Mouse (Mus musculus) kidney, adult 2 months (tissue): ENCODE measurements around the gene Fbxo22. TPM values are rescaled to one million over a fixed set of nuclear protein-coding genes. Genes with fewer than 3 reads are reported as not detected.

Experiments
- DNase-seq: peaks from one replicate; pipeline ENCODE4 v3.0.0; 2021
- H3K27ac ChIP-seq: fragments of 200-500 bp; 2 replicates; pipeline ENCODE4 v1.5.1; 2012; ENCODE audit warnings: low read depth, low read length, control low read depth, inconsistent platforms; ENCODE audit not compliant: insufficient read depth
- H3K27me3 ChIP-seq: fragments of 200-500 bp; replicated peaks from 2 replicates; pipeline ENCODE4 v1.6.1; 2012; ENCODE audit warnings: mild to moderate bottlenecking, moderate library complexity, low read length, inconsistent platforms; ENCODE audit not compliant: control insufficient read depth, insufficient read depth
- H3K36me3 ChIP-seq: fragments of 200-500 bp; 2 replicates; pipeline ENCODE4 v1.6.1; 2012; ENCODE audit warnings: mild to moderate bottlenecking, moderate library complexity, low read length, inconsistent platforms; ENCODE audit not compliant: control insufficient read depth, insufficient read depth
- H3K4me1 ChIP-seq: fragments of 200-500 bp; 2 replicates; pipeline ENCODE4 v1.6.1; 2011; ENCODE audit warnings: low read length; ENCODE audit not compliant: control insufficient read depth, insufficient read depth
- H3K4me3 ChIP-seq: fragments of 200-500 bp; 2 replicates; pipeline ENCODE4 v1.5.1; 2011; ENCODE audit warnings: mild to moderate bottlenecking, low read depth, low read length, control low read depth; ENCODE audit not compliant: insufficient read depth
- CTCF ChIP-seq: fragments of 200-500 bp; conservative IDR thresholded peaks from 2 replicates; pipeline ENCODE4 v1.5.1; 2011; ENCODE audit warnings: low read depth, mild to moderate bottlenecking, control low read depth, low read length, moderate library complexity, mixed read lengths; ENCODE audit not compliant: insufficient read depth, insufficient read length
- POLR2A ChIP-seq: fragments of 200-500 bp; IDR thresholded peaks from one replicate; pipeline ENCODE4 v1.6.1; 2011; ENCODE audit warnings: low read depth, low read length, control low read depth
- WGBS: fragments of 180-500 bp; shearing (Covaris S2); methylation state at CpG from one replicate; pipeline ENCODE4 v1.1.7; 2018; 5-methylcytosine and 5-hydroxymethylcytosine counted together
- polyA plus RNA-seq: library from polyadenylated mRNA; depleted of rRNA; stranded (reverse); fragments of >200 nt; gene quantifications from 2 replicates; pipeline ENCODE4 v1.2.3, GENCODE M21; 2012

The Fbxo22 gene
- polyA plus RNA-seq, 1 experiment, result 27.7 TPM

- no peak for DNase-seq
- Histone ChIP-seq H3K27ac (peak overlapping the region; percentile 89), H3K27me3 (no peaks in the 10 kb centered on the region), H3K36me3 (no peaks in the 10 kb centered on the region), H3K4me3 (peak overlapping the region; percentile 91), H3K4me1 (peaks cover 20% of the 10 kb centered on the region; the same call in 1 of the 2 replicates)
- no peak for TF ChIP-seq CTCF
- no peak for TF ChIP-seq POLR2A
- WGBS, result 2% methylated on average over 2 of the region's 2 CpGs
Measured at GRCm38 (mm10) chr9:55208458-55208789, 301 bp upstream of the Fbxo22 start.

DNA sequence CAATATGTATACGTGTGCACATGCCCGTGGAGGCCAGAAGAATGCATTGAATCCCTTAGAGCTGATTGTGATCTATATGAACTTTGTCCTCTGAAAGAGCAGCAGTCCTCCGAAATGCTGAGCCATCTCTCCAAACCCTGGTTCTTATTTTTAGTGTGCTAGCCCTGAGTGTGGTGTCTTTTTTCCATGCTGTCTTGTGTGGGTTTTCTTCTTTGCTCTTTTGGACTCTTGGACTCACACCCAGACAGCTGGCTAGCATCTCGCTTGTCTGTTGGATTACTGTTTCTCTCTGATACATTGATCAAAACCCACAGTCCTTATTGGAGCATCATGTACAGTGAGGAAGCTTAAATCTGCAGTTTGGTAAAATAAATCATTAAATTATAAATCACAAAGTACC lies 2.9 kb downstream of the Fbxo22 start:
- Histone ChIP-seq H3K4me1 (peaks cover 26% of the 10 kb centered on the region; the same call in 1 of the 2 replicates), H3K27me3 (no peaks in the 10 kb centered on the region), H3K36me3 (peaks cover 7% of the 10 kb centered on the region; the same call in 1 of the 2 replicates), H3K27ac (peak overlapping the region; percentile 80), H3K4me3 (no peak overlapping the region)
- TF ChIP-seq CTCF (no peak), POLR2A (no peak)
- 58% methylated on average over 4 of the region's 4 CpGs for WGBS
- peak; percentile 80 for DNase-seq

GRCm38 (mm10) chr9:55213396-55213795 lies 4.7 kb downstream of the Fbxo22 start:
- H3K27me3 ChIP-seq, result no peaks in the 10 kb centered on the region
- DNase-seq, result no peak
- TF ChIP-seq CTCF (no peak), POLR2A (no peak)
- WGBS, result 78% methylated on average over 1 of the region's 1 CpGs
- H3K4me3 ChIP-seq, result no peak overlapping the region
- peaks cover 21% of the 10 kb centered on the region; the same call in 1 of the 2 replicates for H3K4me1 ChIP-seq
- no peak overlapping the region for H3K27ac ChIP-seq
- peaks cover 11% of the 10 kb centered on the region; the same call in 1 of the 2 replicates for H3K36me3 ChIP-seq

DNA sequence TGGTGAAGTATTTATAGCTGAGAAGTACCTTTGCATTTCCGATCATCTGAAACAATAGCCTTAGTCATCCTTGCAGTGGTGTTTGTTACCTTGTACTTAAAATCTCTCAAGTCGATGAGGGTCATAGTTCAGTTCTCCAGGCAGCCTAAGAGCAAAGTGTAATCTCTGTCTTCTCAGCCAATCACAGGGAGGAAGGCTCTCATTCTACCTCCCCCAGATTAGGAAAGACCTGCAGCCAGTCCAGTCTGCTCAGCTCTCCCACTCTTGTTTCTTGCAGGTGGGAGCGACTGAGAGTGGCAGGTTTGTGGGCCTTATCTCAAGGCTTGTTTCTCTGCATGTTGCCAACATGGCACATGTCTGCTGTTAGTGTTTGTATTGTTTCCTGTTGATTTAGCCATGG lies 6.3 kb downstream of the Fbxo22 start:
- H3K4me3 ChIP-seq, result no peak overlapping the region
- 45% methylated on average over 3 of the region's 3 CpGs for WGBS
- peaks cover 14% of the 10 kb centered on the region; the same call in 1 of the 2 replicates for H3K4me1 ChIP-seq
- TF ChIP-seq POLR2A (no peak), CTCF (no peak)
- no peaks in the 10 kb centered on the region for H3K27me3 ChIP-seq
- H3K27ac ChIP-seq, result no peak overlapping the region
- peak; percentile 58 for DNase-seq
- H3K36me3 ChIP-seq, result peaks cover 11% of the 10 kb centered on the region; the same call in 1 of the 2 replicates

DNA sequence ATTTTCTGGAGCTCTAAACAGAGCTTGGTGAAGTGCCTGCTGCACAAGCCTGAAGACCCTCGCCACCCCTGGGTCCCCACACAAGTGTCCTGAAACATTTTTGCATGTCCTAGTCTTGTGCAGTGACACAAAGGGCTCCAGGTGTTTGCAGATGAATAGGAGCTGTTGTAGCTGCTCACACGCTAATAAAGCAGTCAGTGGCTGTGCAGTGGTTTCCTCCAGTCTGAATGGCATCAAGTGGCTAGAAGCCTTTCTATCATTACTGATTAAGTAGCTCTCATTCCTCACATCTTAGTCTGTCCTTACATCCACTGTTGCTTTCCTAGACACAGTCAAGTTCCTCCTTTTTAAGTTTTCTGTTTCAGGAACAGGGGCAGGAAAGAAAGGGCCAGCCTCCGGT lies 6.9 kb downstream of the Fbxo22 start:
- WGBS, result 92% methylated on average over 3 of the region's 3 CpGs
- H3K27ac ChIP-seq, result no peak overlapping the region
- H3K27me3 ChIP-seq, result no peaks in the 10 kb centered on the region
- no peak for TF ChIP-seq CTCF
- TF ChIP-seq POLR2A, result no peak
- H3K4me3 ChIP-seq, result no peak overlapping the region
- peaks cover 13% of the 10 kb centered on the region; the same call in 1 of the 2 replicates for H3K4me1 ChIP-seq
- H3K36me3 ChIP-seq, result peaks cover 11% of the 10 kb centered on the region; the same call in 1 of the 2 replicates
- DNase-seq, result no peak

DNA sequence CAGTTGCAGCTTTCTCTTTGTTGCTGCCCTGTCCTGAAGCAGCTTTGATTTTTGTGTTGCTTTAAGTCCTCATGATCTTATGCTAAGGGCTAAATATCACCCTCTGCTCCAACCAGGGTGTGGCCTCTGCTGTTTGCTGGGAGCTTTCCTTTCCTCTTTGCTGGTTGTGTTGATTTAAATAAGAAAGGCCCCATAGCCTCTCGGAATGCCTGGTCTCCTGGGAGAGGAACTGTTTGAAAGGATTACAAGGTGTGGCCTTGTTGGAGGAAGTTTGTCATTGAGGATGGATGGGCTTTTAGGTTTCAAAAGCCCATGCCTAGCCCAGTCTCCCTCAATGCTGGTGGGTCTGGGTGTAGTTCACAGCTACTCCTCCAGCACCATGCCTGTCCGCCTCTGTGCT lies 7.4 kb downstream of the Fbxo22 start:
- 81% methylated on average over 2 of the region's 2 CpGs for WGBS
- Histone ChIP-seq H3K27ac (no peak overlapping the region), H3K4me3 (no peak overlapping the region), H3K4me1 (peaks cover 13% of the 10 kb centered on the region; the same call in 1 of the 2 replicates), H3K27me3 (no peaks in the 10 kb centered on the region), H3K36me3 (peaks cover 11% of the 10 kb centered on the region; the same call in 1 of the 2 replicates)
- no peak for TF ChIP-seq POLR2A
- TF ChIP-seq CTCF, result no peak
- no peak for DNase-seq

DNA sequence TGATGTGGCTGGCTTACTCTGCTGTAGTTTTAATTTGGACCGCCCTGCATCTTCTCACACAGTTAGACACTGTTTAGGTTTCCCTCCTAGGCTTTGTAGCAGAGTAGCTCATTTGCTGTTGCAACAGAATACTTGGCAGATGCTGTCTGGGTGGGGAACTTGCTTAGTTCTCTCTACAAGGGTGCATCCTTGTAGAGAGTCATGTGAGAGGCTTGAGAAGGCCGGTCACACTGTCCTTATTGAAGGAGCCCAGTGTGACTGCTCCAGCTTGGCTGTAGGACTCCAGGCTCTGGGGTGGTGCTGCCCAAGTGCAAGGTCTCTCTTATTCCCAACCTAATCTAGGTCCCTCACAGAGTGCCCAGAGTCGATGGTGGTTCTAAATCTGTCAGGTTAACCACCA lies 8.7 kb downstream of the Fbxo22 start:
- DNase-seq, result no peak
- 78% methylated on average over 3 of the region's 3 CpGs for WGBS

More for the DNA sequence above, 8.7 kb downstream of the Fbxo22 start:
- Histone ChIP-seq H3K36me3 (peaks cover 14% of the 10 kb centered on the region; the same call in 1 of the 2 replicates), H3K4me1 (peaks cover 9% of the 10 kb centered on the region; the same call in 1 of the 2 replicates), H3K27ac (no peak overlapping the region), H3K27me3 (no peaks in the 10 kb centered on the region), H3K4me3 (no peak overlapping the region)
- TF ChIP-seq POLR2A (no peak), CTCF (no peak)
